In the genomic region with DNA sequence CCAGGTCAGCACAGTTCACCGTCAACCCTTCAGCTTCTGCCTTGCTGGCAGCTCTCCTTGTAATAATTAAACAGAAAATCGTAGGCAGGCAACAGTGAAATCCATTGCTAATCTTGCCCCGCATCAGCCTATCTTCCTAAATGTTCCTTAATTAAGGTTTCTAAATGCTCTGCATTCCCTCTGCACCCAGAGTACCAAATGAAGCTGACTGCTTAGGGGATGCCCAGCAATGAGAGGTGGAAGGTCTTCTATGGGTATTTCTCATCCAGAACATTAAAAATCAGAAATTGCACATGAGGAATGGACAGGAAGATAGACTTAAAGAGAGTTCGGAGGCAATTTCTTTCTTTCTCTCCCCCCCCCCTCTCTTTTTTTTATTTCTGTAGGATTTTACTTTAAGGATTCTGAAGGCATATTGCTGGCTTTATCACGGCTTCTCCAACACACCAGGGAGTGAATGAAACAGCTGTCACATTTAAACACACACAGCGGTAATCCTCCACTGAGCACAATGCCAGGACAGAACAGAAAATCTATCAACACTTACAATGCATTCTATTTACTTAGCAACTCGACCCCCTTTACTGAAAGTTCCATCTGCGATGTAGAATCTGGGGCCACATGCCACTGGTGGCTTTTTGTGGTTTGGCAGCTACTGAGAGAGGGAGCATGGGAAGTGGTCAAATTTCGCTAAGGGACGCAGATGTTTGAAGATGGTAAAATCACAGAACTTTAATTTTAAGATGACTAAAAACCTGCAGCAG, we compare ENCODE assay signal across 9 mouse cellular contexts.
DNase-seq lines count a peak whose midpoint lies in the region; ATAC-seq lines count a peak whose summit lies in the region.
"Had no signal": no experiment of that assay in that cellular context is flagged by ENCODE, and none has a peak within 500 bp of the region (broad histone marks: within the 10 kb centered on the region; RNA-seq: fewer than 3 reads in every experiment).

No protein-coding gene starts in this region.

- H3K27ac ChIP-seq in heart, embryonic 10.5 days = no peak overlapping the region
- H3K27ac ChIP-seq in forebrain, embryonic 16.5 days (ENCODE audit: low read length) = no peak overlapping the region
- H3K27ac ChIP-seq: layer of hippocampus, adult 2 months had no signal

- ATAC-seq in forebrain, embryonic 16.5 days = peak; percentile 55; the same call in 1 of the 2 replicates
- ATAC-seq in monocyte, adult 5-6 weeks (replicated peaks; ENCODE audit: insufficient number of reproducible peaks, low FRiP score, low TSS enrichment, poor library complexity, severe bottlenecking) = no peak

- no peaks in the 10 kb centered on the region for H3K9me3 ChIP-seq in heart, embryonic 10.5 days
- no peaks in the 10 kb centered on the region for H3K9me3 ChIP-seq in forebrain, embryonic 16.5 days (ENCODE audit: control insufficient read depth, low read length)

- DNase-seq in heart, adult 18-20 months = peak; percentile 15 to 37
- no peak for DNase-seq in heart, embryonic 10.5 days (ENCODE audit: low spot score)
- peak; percentile 39 for DNase-seq in brain, adult 2 months (ENCODE audit: low read depth, low spot score)
- DNase-seq in mesoderm, embryonic 11.5 days (ENCODE audit: low read depth, low spot score) = peak; percentile 28
- no peak for DNase-seq in thymus, postnatal 10 days (ENCODE audit: low spot score in 2 of 2)
- DNase-seq in left cerebral cortex, adult 11 months (ENCODE audit: low spot score) = no peak

- no peak overlapping the region for H3K4me2 ChIP-seq in forebrain, embryonic 16.5 days (ENCODE audit: low read length)

- H3K36me3 ChIP-seq in heart, embryonic 10.5 days = no peaks in the 10 kb centered on the region
- no peaks in the 10 kb centered on the region for H3K36me3 ChIP-seq in forebrain, embryonic 16.5 days (ENCODE audit: control insufficient read depth, insufficient read depth)

- H3K4me1 ChIP-seq in heart, embryonic 10.5 days = no peaks in the 10 kb centered on the region
- peaks cover 12% of the 10 kb centered on the region for H3K4me1 ChIP-seq in forebrain, embryonic 16.5 days (replicated peaks; ENCODE audit: control insufficient read depth, insufficient read depth, low read length)

- no peak overlapping the region for H3K4me3 ChIP-seq in heart, embryonic 10.5 days
- no peak overlapping the region for H3K4me3 ChIP-seq in forebrain, embryonic 16.5 days (replicated peaks; ENCODE audit: low read length)
- H3K4me3 ChIP-seq: layer of hippocampus, adult 2 months had no signal

- no peak overlapping the region for H3K9ac ChIP-seq in forebrain, embryonic 16.5 days (replicated peaks; ENCODE audit: low read depth, low read length)

- H3K27me3 ChIP-seq in heart, embryonic 10.5 days (ENCODE audit: insufficient read depth, poor library complexity, severe bottlenecking) = no peaks in the 10 kb centered on the region
- H3K27me3 ChIP-seq in forebrain, embryonic 16.5 days (replicated peaks; ENCODE audit: control insufficient read depth, insufficient read depth, low read length) = no peaks in the 10 kb centered on the region

- 64% methylated on average over 10 of the region's 10 CpGs for whole genome bisulfite sequencing in heart, embryonic 10.5 days
- 18% methylated on average over 10 of the region's 10 CpGs for WGBS in forebrain, embryonic 16.5 days

Comparison
In these comparisons a context has a peak if more than half of its experiments do, and no peak if none do; other contexts are left out.
1. DNase-seq: peak in heart, adult 18-20 months (2 of 2), brain, adult 2 months (single experiment) and mesoderm, embryonic 11.5 days (single experiment); none in heart, embryonic 10.5 days (single experiment), thymus, postnatal 10 days (0 of 2) and left cerebral cortex, adult 11 months (single experiment).